Mouse (Mus musculus) ES-E14 (cell line): ENCODE measurements at regions not wholly inside any gene's neighbourhood (a gene's known extent, or its start where the extent isn't known, plus 50 kb on each side); places are given as distances from the start of the nearest gene placed in this dataset.

Experiments used
- DNase-seq: peaks from one replicate; pipeline ENCODE4 v3.0.0-alpha.2; 2013; ENCODE audit warnings: low read depth, low spot score
- H3K27ac ChIP-seq: 2 replicates; pipeline ENCODE4 v1.5.1; 2012; ENCODE audit warnings: low read depth, mild to moderate bottlenecking, low read length, moderate library complexity, mixed read lengths; ENCODE audit not compliant: poor library complexity, insufficient read depth, severe bottlenecking
- H3K36me3 ChIP-seq: 2 replicates; pipeline ENCODE4 v1.6.1; 2012; ENCODE audit warnings: mild to moderate bottlenecking, low read length, moderate library complexity, mixed read lengths; ENCODE audit not compliant: control insufficient read depth, poor library complexity, insufficient read depth, severe bottlenecking
- H3K4me1 ChIP-seq, 2 experiments: fragments of 150-350 bp in 1 of 2; sonication (generic) in 1 of 2; 2 replicates each; pipeline ENCODE4 v1.6.1; 2012; ENCODE audit warnings: low read length in 2 of 2, mild to moderate bottlenecking in 1 of 2, mixed read lengths in 1 of 2; ENCODE audit not compliant: control insufficient read depth in 2 of 2, insufficient read depth in 2 of 2, poor library complexity in 1 of 2
- H3K4me3 ChIP-seq, 2 experiments: fragments of 150-350 bp in 1 of 2; sonication (generic) in 1 of 2; 2 replicates each; pipeline ENCODE4 v1.5.1; 2012; ENCODE audit warnings: low read length in 2 of 2, low read depth in 1 of 2, mild to moderate bottlenecking in 1 of 2, mixed read lengths in 1 of 2; ENCODE audit not compliant: insufficient read depth in 1 of 2, poor library complexity in 1 of 2, severe bottlenecking in 1 of 2
- H3K9ac ChIP-seq: 2 replicates; pipeline ENCODE4 v1.6.1; 2012; ENCODE audit warnings: low read depth, mild to moderate bottlenecking, low read length, mixed read lengths; ENCODE audit not compliant: poor library complexity, insufficient read depth, severe bottlenecking
- H3K9me3 ChIP-seq: fragments of 150-350 bp; sonication (generic); 2 replicates; pipeline ENCODE4 v1.6.1; 2012; ENCODE audit warnings: low read depth, mild to moderate bottlenecking, low read length; ENCODE audit not compliant: control insufficient read depth, insufficient read depth
- CHD2 ChIP-seq: IDR thresholded peaks from 2 replicates; pipeline ENCODE4 v1.6.1; 2014; ENCODE audit warnings: mild to moderate bottlenecking, low read depth, low read length, inconsistent platforms
- HCFC1 ChIP-seq: IDR thresholded peaks from 2 replicates; pipeline ENCODE4 v1.6.1; 2012; ENCODE audit warnings: low read length, inconsistent platforms, borderline replicate concordance; ENCODE audit not compliant: insufficient read depth
- MAFK ChIP-seq: IDR thresholded peaks from 2 replicates; pipeline ENCODE4 v1.6.1; 2014; ENCODE audit warnings: mild to moderate bottlenecking, low read depth, low read length, inconsistent platforms; ENCODE audit not compliant: insufficient read depth
- ZC3H11A ChIP-seq: IDR thresholded peaks from 2 replicates; pipeline ENCODE4 v1.6.1; 2012; ENCODE audit warnings: low read depth, mild to moderate bottlenecking, inconsistent platforms, low read length, borderline replicate concordance
- ZNF384 ChIP-seq: IDR thresholded peaks from 2 replicates; pipeline ENCODE4 v1.6.1; 2012; ENCODE audit warnings: low read depth, low read length, inconsistent platforms
- in situ Hi-C, 2 experiments: fragments of 600-800 bp; cut with MboI; formaldehyde crosslinking; loops; one replicate each; pipeline ENCODE4 v1.15.1; 2025; ENCODE audit warnings: low sequenced_read_pairs in 2 of 2, inconsistent platforms in 1 of 2; ENCODE audit not compliant: unreplicated experiment in 2 of 2

DNA sequence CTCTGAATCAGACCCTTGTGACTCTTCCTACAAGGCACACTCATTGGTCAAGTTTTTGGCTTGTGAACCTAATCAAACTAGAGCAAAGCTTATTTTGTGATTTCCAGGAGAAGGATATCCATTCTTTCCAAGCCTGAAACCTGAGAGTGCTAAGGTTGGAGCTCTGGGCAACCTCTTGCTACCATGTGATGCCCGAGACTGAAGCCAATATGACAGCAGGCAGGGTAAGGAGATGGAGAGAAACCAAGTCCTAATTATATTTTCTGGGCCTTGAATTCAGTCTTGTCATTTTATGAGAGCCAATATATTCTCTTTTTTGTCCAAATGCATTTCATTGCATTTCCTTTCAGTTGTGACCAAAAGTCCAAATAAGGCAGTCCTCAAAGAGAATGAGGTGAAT lies 434.5 kb downstream of the 9330182O14Rik start:
- no peak overlapping the region for H3K9ac ChIP-seq
- no peak overlapping the region for H3K27ac ChIP-seq
- H3K4me1 ChIP-seq: no peaks in the 10 kb centered on the region
- in situ Hi-C loops: no loop called here
- no peak overlapping the region for H3K4me3 ChIP-seq
- H3K9me3 ChIP-seq: no peaks in the 10 kb centered on the region
- no peak for DNase-seq
- H3K36me3 ChIP-seq: no peaks in the 10 kb centered on the region
- TF ChIP-seq ZC3H11A (no peak), MAFK (no peak), HCFC1 (no peak), CHD2 (no peak), ZNF384 (no peak)
